Comparison of ENCODE assay signal across 8 mouse cellular contexts in genomic region chr6:137754056-137754856, GRCm38 (mm10). TPM values are rescaled to one million over a fixed set of nuclear protein-coding genes. Genes with fewer than 3 reads are reported as not detected.
DNase-seq lines count a peak whose midpoint lies in the region; ATAC-seq and TF ChIP-seq lines count a peak whose summit lies in the region.

Gene Dera (plus strand): TSS chr6:137754546.

- H3K4me3 ChIP-seq in ES-Bruce4 (ENCODE audit: low read depth, low read length), result peak within 1 kb of the TSS; percentile 92
- H3K4me3 ChIP-seq in forebrain, embryonic 10.5 days, result peak within 1 kb of the TSS; percentile 77
- peak within 1 kb of the TSS; percentile 77 for H3K4me3 ChIP-seq in heart, postnatal 0 days (ENCODE audit: low read depth, low read length)
- peak within 1 kb of the TSS; percentile 85 for H3K4me3 ChIP-seq in lung, embryonic 15.5 days
- H3K4me3 ChIP-seq in olfactory bulb, adult 2 months (ENCODE audit: insufficient read depth, low read depth, low read length), result peak within 1 kb of the TSS; percentile 49

- peak; percentile 87 for ATAC-seq in heart, postnatal 0 days (ENCODE audit: insufficient read depth, low read depth)
- peak; percentile 91 for ATAC-seq in lung, embryonic 15.5 days (ENCODE audit: borderline replicate concordance, extremely low read depth, low FRiP score, low TSS enrichment)

- H3K9me3 ChIP-seq in ES-Bruce4 (replicated peaks; ENCODE audit: control insufficient read depth, insufficient read depth, low read length, poor library complexity, severe bottlenecking), result no peaks in the 10 kb centered on the region
- no peaks in the 10 kb centered on the region for H3K9me3 ChIP-seq in forebrain, embryonic 10.5 days
- H3K9me3 ChIP-seq in heart, postnatal 0 days (replicated peaks; ENCODE audit: control insufficient read depth, low read length), result no peaks in the 10 kb centered on the region
- H3K9me3 ChIP-seq in lung, embryonic 15.5 days, result no peaks in the 10 kb centered on the region

- peak; percentile 77 for DNase-seq in c-Kit-positive CD71-negative TER-119-negative erythroid progenitor cells, embryonic 14.5 days (ENCODE audit: low read depth)
- DNase-seq in forebrain, embryonic 10.5 days (ENCODE audit: extremely low spot score, low spot score), result peak; percentile 90
- DNase-seq in heart, postnatal 0 days (ENCODE audit: low spot score), result peak; percentile 78
- DNase-seq in kidney, postnatal 36 days, result peak; percentile 95 to 97
- peak; percentile 82 to 89 for DNase-seq in thymus, postnatal 10 days (ENCODE audit: low spot score in 2 of 2)

- no peak for TF ChIP-seq CTCF in ES-Bruce4 (IDR thresholded peaks at IDR 0.05; ENCODE audit: low read depth, low read length)
- TF ChIP-seq CTCF in heart, postnatal 0 days (IDR thresholded peaks at IDR 0.05; ENCODE audit: low read depth), result no peak
- TF ChIP-seq CTCF in olfactory bulb, adult 2 months (IDR thresholded peaks at IDR 0.05; ENCODE audit: insufficient read depth, low read depth, low read length), result no peak

- peaks cover 14% of the 10 kb centered on the region for H3K36me3 ChIP-seq in ES-Bruce4 (ENCODE audit: control insufficient read depth, insufficient read depth, low read length, poor library complexity, severe bottlenecking)
- H3K36me3 ChIP-seq in forebrain, embryonic 10.5 days (replicated peaks), result peaks cover 35% of the 10 kb centered on the region
- H3K36me3 ChIP-seq in heart, postnatal 0 days (replicated peaks; ENCODE audit: control insufficient read depth, insufficient read depth, low read length), result peaks cover 21% of the 10 kb centered on the region
- H3K36me3 ChIP-seq in lung, embryonic 15.5 days, result peaks cover 24% of the 10 kb centered on the region

- H3K9ac ChIP-seq in ES-Bruce4 (ENCODE audit: low read depth, poor library complexity, severe bottlenecking), result peak within 1 kb of the TSS; percentile 76
- H3K9ac ChIP-seq in heart, postnatal 0 days (replicated peaks; ENCODE audit: low read depth, low read length), result peak within 1 kb of the TSS; percentile 43
- peak within 1 kb of the TSS; percentile 76 for H3K9ac ChIP-seq in lung, embryonic 15.5 days

- TF ChIP-seq POLR2A in ES-Bruce4 (IDR thresholded peaks at IDR 0.05; ENCODE audit: insufficient read depth, low read length), result peak; percentile 70
- no peak for TF ChIP-seq POLR2A in olfactory bulb, adult 2 months (IDR thresholded peaks at IDR 0.05; ENCODE audit: insufficient read depth, low read depth, low read length)

- WGBS in forebrain, embryonic 10.5 days, result 13% methylated on average over 26 of the region's 26 CpGs
- WGBS in heart, postnatal 0 days, result 9% methylated on average over 26 of the region's 26 CpGs
- 12% methylated on average over 24 of the region's 26 CpGs for WGBS in lung, embryonic 15.5 days
- 12% methylated on average over 26 of the region's 26 CpGs for WGBS in olfactory bulb, adult 2 months

- no peaks in the 10 kb centered on the region for H3K27me3 ChIP-seq in ES-Bruce4 (ENCODE audit: control insufficient read depth, insufficient read depth, low read length, poor library complexity, severe bottlenecking)
- H3K27me3 ChIP-seq in forebrain, embryonic 10.5 days (ENCODE audit: poor library complexity, severe bottlenecking), result no peaks in the 10 kb centered on the region
- H3K27me3 ChIP-seq in heart, postnatal 0 days (ENCODE audit: control insufficient read depth, insufficient read depth, low read length), result no peaks in the 10 kb centered on the region
- no peaks in the 10 kb centered on the region for H3K27me3 ChIP-seq in lung, embryonic 15.5 days

- TF ChIP-seq EP300 in ES-Bruce4 (IDR thresholded peaks at IDR 0.05; ENCODE audit: insufficient read depth, low read depth, low read length), result no peak
- no peak for TF ChIP-seq EP300 in heart, postnatal 0 days (IDR thresholded peaks at IDR 0.05; ENCODE audit: low read depth)

- H3K4me1 ChIP-seq in ES-Bruce4 (ENCODE audit: control insufficient read depth, insufficient read depth, low read length), result no peaks in the 10 kb centered on the region
- peaks cover 20% of the 10 kb centered on the region for H3K4me1 ChIP-seq in forebrain, embryonic 10.5 days
- H3K4me1 ChIP-seq in heart, postnatal 0 days (ENCODE audit: control insufficient read depth, insufficient read depth), result no peaks in the 10 kb centered on the region
- H3K4me1 ChIP-seq in lung, embryonic 15.5 days, result peaks cover 7% of the 10 kb centered on the region
- H3K4me1 ChIP-seq in olfactory bulb, adult 2 months (ENCODE audit: control insufficient read depth, insufficient read depth, low read length), result peaks cover 5% of the 10 kb centered on the region

- H3K27ac ChIP-seq in ES-Bruce4 (ENCODE audit: insufficient read depth, low read length), result no peak within 1 kb of the TSS
- H3K27ac ChIP-seq in forebrain, embryonic 10.5 days, result peak within 1 kb of the TSS; percentile 92
- no peak within 1 kb of the TSS; the same call in 1 of the 2 replicates for H3K27ac ChIP-seq in heart, postnatal 0 days (ENCODE audit: low read depth)
- H3K27ac ChIP-seq in lung, embryonic 15.5 days, result peak within 1 kb of the TSS; percentile 77
- H3K27ac ChIP-seq in olfactory bulb, adult 2 months (ENCODE audit: insufficient read depth, low read depth, low read length), result no peak within 1 kb of the TSS

- peak within 1 kb of the TSS; percentile 68 for H3K4me2 ChIP-seq in heart, postnatal 0 days (ENCODE audit: low read depth, low read length)
- H3K4me2 ChIP-seq in lung, embryonic 15.5 days, result peak within 1 kb of the TSS; percentile 79

RNA-seq across cellular contexts. Expression of gene Dera, which starts in this region (rescaled TPM):
- polyA plus RNA-seq in ES-Bruce4 (2011; ENCODE audit: insufficient read depth, insufficient read length, low read depth, missing spikeins), result 41.4 and 41.5 TPM in 2 replicates
- polyA plus RNA-seq in forebrain, embryonic 10.5 days (2016; fragmentation: Nextera tagmentation; extraction: Ambion mirVana), result 67.2 and 69.5 TPM in 2 replicates
- 18.2 and 21.4 TPM in 2 replicates for total RNA-seq in heart, postnatal 0 days (2014; rRNA removed; ENCODE audit: low replicate concordance)
- 25.2 and 26.0 TPM in 2 replicates for polyA plus RNA-seq in heart, postnatal 0 days (2015; fragmentation: Nextera tagmentation; extraction: Ambion mirVana)
- polyA plus RNA-seq in lung, embryonic 15.5 days (2015; fragmentation: Nextera tagmentation; extraction: Ambion mirVana), result 63.4 and 70.7 TPM in 2 replicates
- polyA plus RNA-seq in olfactory bulb, adult 2 months (2012; ENCODE audit: insufficient read depth, insufficient read length, low replicate concordance, missing spikeins), result not detected in 2 replicates

Comparison
In these comparisons a context has a peak if more than half of its experiments do, and no peak if none do; other contexts are left out.
1. RNA of gene Dera (polyA plus RNA-seq): 63.4 to 70.7 TPM in lung, embryonic 15.5 days, 67.2 to 69.5 TPM in forebrain, embryonic 10.5 days, 41.4 to 41.5 TPM in ES-Bruce4 and 25.2 to 26.0 TPM in heart, postnatal 0 days; not detected in olfactory bulb, adult 2 months; every median in the first group is over 10 times any median in the second.
2. H3K27ac ChIP-seq: peak in forebrain, embryonic 10.5 days (single experiment) and lung, embryonic 15.5 days (single experiment); none in ES-Bruce4 (single experiment), heart, postnatal 0 days (single experiment) and olfactory bulb, adult 2 months (single experiment).
3. Peak in every context shown above with its lines, with median percentiles within 50 percentile points of each other: H3K4me3 ChIP-seq, H3K9ac ChIP-seq and DNase-seq.